Mouse (Mus musculus) heart, embryonic 14.5 days (tissue): ENCODE data around the gene Spata9. TPM values are rescaled to one million over a fixed set of nuclear protein-coding genes. Genes with fewer than 3 reads are reported as not detected.

Experiments used
- ATAC-seq: fragments of 200-750 bp; cut with Nextera tagmentation; 2 replicates; pipeline ENCODE4 v1.8.0; 2017; ENCODE audit warnings: low read depth, moderate TSS enrichment; ENCODE audit not compliant: insufficient number of reproducible peaks, insufficient read depth, low FRiP score
- H3K27ac ChIP-seq, 2 experiments: fragments of 200-500 bp in 1 of 2; fragments of 300-500 bp in 1 of 2; sonication (generic) in 1 of 2; replicated peaks in 1 of 2; 2 replicates each; pipeline ENCODE4 v1.5.1; 2012 to 2014; ENCODE audit warnings: low read depth in 2 of 2, low read length in 2 of 2, control low read depth in 1 of 2, mild to moderate bottlenecking in 1 of 2, mixed read lengths in 1 of 2; ENCODE audit not compliant: control insufficient read depth in 1 of 2, insufficient read depth in 1 of 2
- H3K27me3 ChIP-seq: fragments of 300-500 bp; sonication (generic); 2 replicates; pipeline ENCODE4 v1.6.1; 2014; ENCODE audit warnings: mild to moderate bottlenecking, low read length, control low read depth; ENCODE audit not compliant: control insufficient read depth, insufficient read depth
- H3K36me3 ChIP-seq: fragments of 300-500 bp; sonication (generic); 2 replicates; pipeline ENCODE4 v1.6.1; 2014; ENCODE audit warnings: mild to moderate bottlenecking, control low read depth, low read length, mixed read lengths; ENCODE audit not compliant: control insufficient read depth, insufficient read depth
- H3K4me1 ChIP-seq, 2 experiments: fragments of 200-500 bp in 1 of 2; fragments of 300-500 bp in 1 of 2; sonication (generic) in 1 of 2; 2 replicates each; pipeline ENCODE4 v1.6.1; 2012 to 2014; ENCODE audit warnings: low read length in 2 of 2, control low read depth in 1 of 2, mixed read lengths in 1 of 2; ENCODE audit not compliant: control insufficient read depth in 2 of 2, insufficient read depth in 2 of 2
- H3K4me2 ChIP-seq: fragments of 300-500 bp; sonication (generic); 2 replicates; pipeline ENCODE4 v1.6.1; 2014; ENCODE audit warnings: mild to moderate bottlenecking, low read length
- H3K4me3 ChIP-seq, 2 experiments: fragments of 200-500 bp in 1 of 2; fragments of 300-500 bp in 1 of 2; sonication (generic) in 1 of 2; 2 replicates each; pipeline ENCODE4 v1.5.1; 2012 to 2014; ENCODE audit warnings: low read length in 2 of 2, mild to moderate bottlenecking in 2 of 2, control low read depth in 1 of 2, low read depth in 1 of 2, moderate library complexity in 1 of 2; ENCODE audit not compliant: control insufficient read depth in 1 of 2, insufficient read depth in 1 of 2
- H3K9ac ChIP-seq: fragments of 300-500 bp; sonication (generic); 2 replicates; pipeline ENCODE4 v1.6.1; 2014; ENCODE audit warnings: mild to moderate bottlenecking, low read length
- H3K9me3 ChIP-seq: fragments of 300-500 bp; sonication (generic); 2 replicates; pipeline ENCODE4 v1.6.1; 2016; ENCODE audit warnings: low read length, control low read depth; ENCODE audit not compliant: control insufficient read depth
- WGBS: fragments of 180-500 bp; shearing (Covaris S2); extraction: QIAGEN DNeasy Blood & Tissue Kit; methylation state at CpG from one replicate; pipeline ENCODE4 v1.1.7; 2014; 5-methylcytosine and 5-hydroxymethylcytosine counted together
- polyA plus RNA-seq: library from polyadenylated mRNA; unstranded; fragments of >200 nt; fragmentation: Nextera tagmentation; extraction: Ambion mirVana; gene quantifications from 2 replicates; pipeline ENCODE4 v1.2.1, GENCODE M21; 2014

The Spata9 gene
- polyA plus RNA-seq, 1 experiment from 2014 or later = 0.46 TPM

- H3K9me3 ChIP-seq = peaks cover 6% of the 10 kb centered on the region; the same call in 1 of the 2 replicates
- no peak overlapping the region for H3K4me2 ChIP-seq
- no peak overlapping the region for H3K9ac ChIP-seq
- H3K36me3 ChIP-seq = no peaks in the 10 kb centered on the region
- no peaks in the 10 kb centered on the region for H3K27me3 ChIP-seq
- H3K4me3 ChIP-seq = no peak overlapping the region
- H3K27ac ChIP-seq = no peak overlapping the region
- no peak for ATAC-seq
- H3K4me1 ChIP-seq = no peaks in the 10 kb centered on the region
Observed at GRCm38 (mm10) chr13:75955357-75955992, 11.5 kb upstream of the Spata9 start.

DNA sequence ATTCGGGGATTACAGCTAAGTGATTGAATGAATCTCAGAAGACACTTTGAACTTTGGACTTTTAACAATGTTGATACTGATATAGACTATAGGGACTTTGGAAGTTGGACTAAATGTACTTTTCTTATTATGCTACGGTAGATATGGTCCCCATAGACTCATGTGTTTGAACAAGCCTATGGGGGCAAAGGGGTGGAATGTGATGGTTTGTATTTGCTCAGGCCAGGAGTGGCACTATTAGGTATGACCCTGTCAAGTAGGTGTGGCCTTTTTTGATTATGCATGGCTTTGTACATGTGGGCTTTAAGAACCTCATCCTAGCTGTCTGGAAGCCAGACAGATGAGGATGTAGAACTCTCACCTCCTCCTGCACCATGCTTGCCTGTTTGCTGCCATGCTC is 7.5 kb downstream of the Spata9 start:
- H3K9me3 ChIP-seq = no peaks in the 10 kb centered on the region
- H3K27me3 ChIP-seq = no peaks in the 10 kb centered on the region
- H3K27ac ChIP-seq = no peak overlapping the region
- no peak for ATAC-seq
- 75% methylated on average over 2 of the region's 2 CpGs for WGBS
- H3K36me3 ChIP-seq = no peaks in the 10 kb centered on the region
- H3K4me3 ChIP-seq = no peak overlapping the region
- no peak overlapping the region for H3K4me2 ChIP-seq
- H3K9ac ChIP-seq = no peak overlapping the region
- H3K4me1 ChIP-seq = no peaks in the 10 kb centered on the region

DNA sequence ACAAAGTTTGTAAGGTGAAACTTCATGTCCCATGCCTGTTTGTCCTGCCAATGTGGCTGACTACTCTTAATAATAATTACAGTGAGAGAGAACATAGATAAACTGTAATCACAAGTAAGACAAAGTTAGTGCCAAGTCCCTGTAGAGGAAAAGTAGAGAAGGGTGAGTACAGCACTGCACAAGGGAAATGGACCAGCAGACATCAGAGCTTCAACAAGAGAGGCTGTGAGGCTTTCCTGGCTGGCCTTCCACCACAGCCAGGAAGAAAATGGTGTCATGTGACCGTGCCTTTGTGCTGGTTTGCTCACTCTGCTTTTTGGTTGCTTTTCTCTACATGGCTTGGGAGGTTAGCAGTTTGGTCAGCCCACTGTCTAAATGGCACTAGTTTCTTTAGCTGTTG is 8.7 kb downstream of the Spata9 start:
- Histone ChIP-seq H3K4me2 (no peak overlapping the region), H3K27ac (no peak overlapping the region), H3K9me3 (no peaks in the 10 kb centered on the region), H3K27me3 (no peaks in the 10 kb centered on the region), H3K9ac (no peak overlapping the region), H3K4me1 (no peaks in the 10 kb centered on the region), H3K4me3 (no peak overlapping the region), H3K36me3 (no peaks in the 10 kb centered on the region)
- no peak for ATAC-seq
- 54% methylated on average over 1 of the region's 1 CpGs for WGBS

DNA sequence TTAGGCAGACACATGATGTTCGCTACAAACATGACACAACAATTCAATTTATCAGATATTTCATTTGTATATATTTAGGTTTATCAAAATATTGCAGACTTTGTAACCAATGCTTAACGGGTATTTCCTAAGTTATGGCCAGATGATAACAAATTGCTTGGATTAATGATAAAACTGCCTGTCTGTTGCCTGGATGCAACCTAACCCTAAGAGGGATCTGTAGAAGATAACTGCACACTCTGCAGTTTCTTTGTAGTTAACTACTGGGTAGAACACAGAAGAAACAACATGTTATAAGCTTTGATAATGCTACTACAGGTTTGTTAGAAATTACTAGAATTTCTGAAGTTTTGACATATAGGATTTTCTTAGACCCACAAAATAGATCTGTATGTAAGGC is 9.3 kb downstream of the Spata9 start:
- no peak for ATAC-seq
- Histone ChIP-seq H3K9ac (no peak overlapping the region), H3K27ac (no peak overlapping the region), H3K36me3 (no peaks in the 10 kb centered on the region), H3K4me1 (no peaks in the 10 kb centered on the region), H3K4me2 (no peak overlapping the region), H3K4me3 (no peak overlapping the region), H3K27me3 (no peaks in the 10 kb centered on the region), H3K9me3 (no peaks in the 10 kb centered on the region)
- 81% methylated on average over 2 of the region's 2 CpGs for WGBS

GRCm38 (mm10) chr13:75976649-75977048 is 9.7 kb downstream of the Spata9 start:
- Histone ChIP-seq H3K4me1 (no peaks in the 10 kb centered on the region), H3K4me2 (no peak overlapping the region), H3K36me3 (no peaks in the 10 kb centered on the region), H3K9ac (no peak overlapping the region), H3K9me3 (no peaks in the 10 kb centered on the region), H3K27me3 (no peaks in the 10 kb centered on the region), H3K4me3 (no peak overlapping the region), H3K27ac (no peak overlapping the region)
- WGBS = 88% methylated on average over 2 of the region's 2 CpGs
- no peak for ATAC-seq

GRCm38 (mm10) chr13:75981901-75982300 is 15.0 kb downstream of the Spata9 start:
- ATAC-seq = no peak
- no peaks in the 10 kb centered on the region for H3K9me3 ChIP-seq
- no peaks in the 10 kb centered on the region for H3K36me3 ChIP-seq

DNA sequence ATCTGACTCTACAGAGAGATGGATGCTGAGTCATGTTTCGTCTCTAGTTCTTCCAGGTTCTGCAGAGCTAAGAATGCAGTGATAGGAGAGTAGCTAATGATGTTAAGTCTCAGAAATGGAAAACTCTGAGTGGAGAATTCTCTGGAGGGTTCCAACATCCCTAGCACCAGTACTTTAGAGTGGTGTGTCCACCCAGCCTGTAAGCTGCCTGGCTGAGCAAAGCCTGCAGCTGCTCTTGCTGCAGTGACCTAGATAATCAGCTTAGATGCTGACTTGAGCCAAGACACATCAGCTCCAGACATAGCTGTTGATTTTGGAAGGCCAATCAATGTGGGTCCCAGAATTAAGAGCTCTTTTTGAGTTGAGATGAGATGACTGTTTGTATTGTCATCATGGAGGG is 21.1 kb downstream of the Spata9 start:
- no peak for ATAC-seq
- 66% methylated on average over 1 of the region's 1 CpGs for WGBS
- no peak overlapping the region for H3K4me3 ChIP-seq

More at GRCm38 (mm10) chr13:75981901-75982300, 15.0 kb downstream of the Spata9 start:
- no peak overlapping the region for H3K9ac ChIP-seq
- no peaks in the 10 kb centered on the region for H3K27me3 ChIP-seq
- H3K4me1 ChIP-seq = no peaks in the 10 kb centered on the region
- no peak overlapping the region for H3K4me2 ChIP-seq
- H3K27ac ChIP-seq = no peak overlapping the region
- H3K4me3 ChIP-seq = no peak overlapping the region

More for the DNA sequence above, 21.1 kb downstream of the Spata9 start:
- H3K4me2 ChIP-seq = no peak overlapping the region
- H3K4me1 ChIP-seq = peaks cover 0 to 3% of the 10 kb centered on the region in 2 experiments; a peak in 1 of 4 replicates
- H3K27me3 ChIP-seq = no peaks in the 10 kb centered on the region
- no peak overlapping the region for H3K9ac ChIP-seq
- no peaks in the 10 kb centered on the region for H3K36me3 ChIP-seq
- H3K9me3 ChIP-seq = no peaks in the 10 kb centered on the region
- no peak overlapping the region for H3K27ac ChIP-seq
